Mouse (Mus musculus) cortical plate, adult 2 months (tissue): ENCODE measurements at regions not wholly inside any gene's neighbourhood (a gene's known extent, or its start where the extent isn't known, plus 50 kb on each side); places are given as distances from the start of the nearest gene placed in this dataset.

ENCODE experiments used
- H3K27ac ChIP-seq: fragments of 200-500 bp; 2 replicates; pipeline ENCODE4 v1.5.1; 2012; ENCODE audit warnings: low read length, control low read depth, inconsistent platforms; ENCODE audit not compliant: insufficient read depth
- H3K4me1 ChIP-seq: fragments of 200-500 bp; 2 replicates; pipeline ENCODE4 v1.6.1; 2011; ENCODE audit warnings: low read length; ENCODE audit not compliant: control insufficient read depth, insufficient read depth
- H3K4me3 ChIP-seq: fragments of 200-500 bp; 2 replicates; pipeline ENCODE4 v1.5.1; 2011; ENCODE audit warnings: mild to moderate bottlenecking, low read length, control low read depth; ENCODE audit not compliant: insufficient read depth
- CTCF ChIP-seq: fragments of 200-500 bp; IDR thresholded peaks from 2 replicates; pipeline ENCODE4 v1.5.1; 2011; ENCODE audit warnings: mild to moderate bottlenecking, control low read depth, low read length; ENCODE audit not compliant: insufficient read depth; ENCODE audit errors: extremely low read depth
- POLR2A ChIP-seq: fragments of 200-500 bp; IDR thresholded peaks from 2 replicates; pipeline ENCODE4 v1.6.1; 2011; ENCODE audit warnings: mild to moderate bottlenecking, low read length, control low read depth; ENCODE audit not compliant: insufficient read depth; ENCODE audit errors: extremely low read depth

DNA sequence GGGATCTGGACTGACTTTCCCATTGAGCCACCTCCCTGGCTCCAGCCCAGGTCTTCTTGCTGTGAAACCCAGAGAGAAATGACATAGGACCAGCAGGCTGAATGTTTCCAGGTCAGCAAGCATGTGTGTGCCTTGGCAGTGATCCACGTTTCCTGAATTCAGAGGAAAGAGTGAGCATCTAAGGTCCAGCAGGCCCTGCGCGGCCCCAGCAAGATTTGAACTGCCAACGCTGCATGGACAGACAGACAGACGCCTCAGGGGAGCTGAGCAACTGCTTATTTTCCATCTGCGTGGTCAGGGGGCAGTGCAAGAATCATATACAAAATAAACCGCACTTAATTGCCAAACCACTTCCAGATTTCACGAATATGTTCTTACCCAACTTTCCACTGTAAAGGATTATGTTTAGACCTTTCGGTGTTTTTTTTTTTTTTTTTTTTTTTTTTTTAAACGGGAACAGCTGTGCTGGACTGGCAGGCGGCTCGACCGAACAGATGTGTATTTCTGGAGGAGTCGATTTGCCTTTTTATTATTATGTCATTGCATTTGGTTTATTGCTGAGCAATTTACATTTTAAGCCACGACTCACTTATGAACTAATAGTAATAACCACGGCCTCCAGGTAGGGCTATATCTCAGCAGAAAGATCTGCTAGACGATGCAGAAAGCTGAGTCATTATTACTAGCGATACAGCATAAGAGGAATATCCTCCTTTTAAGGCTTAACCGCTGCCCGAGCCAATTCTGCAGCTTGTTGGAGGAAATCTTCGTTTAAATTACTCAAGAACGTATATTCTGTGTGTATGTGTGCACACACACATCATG, 435.7 kb upstream of the Kazn start:
- no peak overlapping the region for H3K4me3 ChIP-seq
- H3K4me1 ChIP-seq, result no peaks in the 10 kb centered on the region
- TF ChIP-seq POLR2A, result no peak
- no peak overlapping the region for H3K27ac ChIP-seq

DNA sequence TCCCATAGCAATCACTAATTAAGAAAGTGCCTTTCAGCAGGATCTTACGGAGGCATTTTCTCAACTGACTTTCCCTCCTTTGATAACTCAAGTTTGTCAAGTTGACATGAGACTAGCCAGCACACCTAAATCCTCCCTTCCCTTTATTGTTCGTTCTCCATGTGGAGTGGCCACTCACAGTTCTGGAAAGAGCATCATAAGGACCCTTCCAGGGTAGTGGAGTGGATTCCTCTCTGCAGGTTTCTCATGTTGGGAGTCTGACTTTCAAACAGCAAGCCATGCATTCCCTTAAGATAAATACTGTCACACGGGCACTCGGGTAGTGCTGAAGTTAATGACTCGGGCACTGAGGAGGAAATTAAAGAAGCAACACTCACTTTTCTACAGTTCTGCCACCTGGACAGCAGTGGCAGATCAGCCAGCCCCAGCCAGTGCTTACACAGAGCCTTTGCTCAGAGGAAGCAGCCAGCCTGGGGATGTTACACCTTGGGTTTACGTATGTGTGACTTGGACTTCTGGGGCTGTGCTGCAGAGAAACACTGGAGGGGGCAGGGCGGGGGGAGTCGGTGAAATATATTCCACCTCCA, 432.8 kb upstream of the Kazn start:
- Histone ChIP-seq H3K27ac (no peak overlapping the region), H3K4me3 (no peak overlapping the region), H3K4me1 (no peaks in the 10 kb centered on the region)
- no peak for TF ChIP-seq POLR2A

DNA sequence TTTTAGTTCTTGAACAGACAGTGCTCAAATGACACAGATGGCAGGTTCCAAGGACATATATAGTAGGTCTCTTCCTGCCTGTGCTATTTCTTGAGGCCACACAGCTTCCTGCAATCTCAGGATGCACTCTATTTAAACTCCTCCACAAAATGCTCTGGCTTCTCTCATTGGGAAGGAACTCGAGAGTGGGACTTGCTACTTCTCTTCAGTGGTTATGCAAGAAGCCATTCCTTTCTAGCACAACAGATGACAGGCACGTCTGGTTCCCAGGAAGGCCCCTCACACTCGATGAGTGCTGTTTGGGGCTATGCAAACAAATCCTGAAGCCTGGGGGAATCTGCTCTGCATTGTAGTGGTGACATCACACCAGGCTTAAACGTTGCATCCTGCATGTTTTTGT, 425.6 kb upstream of the Kazn start:
- Histone ChIP-seq H3K27ac (no peak overlapping the region), H3K4me3 (no peak overlapping the region), H3K4me1 (no peaks in the 10 kb centered on the region)
- no peak for TF ChIP-seq POLR2A
- no peak for TF ChIP-seq CTCF

- H3K4me1 ChIP-seq, result no peaks in the 10 kb centered on the region
- H3K4me3 ChIP-seq, result no peak overlapping the region
- no peak overlapping the region for H3K27ac ChIP-seq
- no peak for TF ChIP-seq POLR2A
- TF ChIP-seq CTCF, result no peak
Measured at GRCm38 (mm10) chr4:142658156-142658555, 419.0 kb upstream of the Kazn start.

DNA sequence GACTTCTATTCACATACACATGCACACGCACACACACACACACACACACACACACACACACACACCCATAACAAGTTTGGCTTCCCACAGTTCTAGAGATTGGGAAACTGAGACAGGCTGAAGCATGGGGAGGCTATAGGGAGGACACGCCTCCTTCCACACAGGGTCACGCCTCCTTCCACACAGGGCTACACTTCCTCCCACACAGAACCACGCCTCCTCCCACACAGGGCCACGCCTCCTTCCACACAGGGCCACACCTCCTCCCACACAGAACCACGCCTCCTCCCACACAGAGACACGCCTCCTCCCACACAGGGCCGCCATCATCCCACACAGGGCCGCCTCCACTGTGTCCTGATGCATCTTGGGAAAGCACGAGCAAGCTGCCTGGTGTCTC, 401.9 kb upstream of the Kazn start:
- Histone ChIP-seq H3K27ac (no peak overlapping the region), H3K4me3 (no peak overlapping the region), H3K4me1 (no peaks in the 10 kb centered on the region)
- no peak for TF ChIP-seq CTCF
- no peak for TF ChIP-seq POLR2A

DNA sequence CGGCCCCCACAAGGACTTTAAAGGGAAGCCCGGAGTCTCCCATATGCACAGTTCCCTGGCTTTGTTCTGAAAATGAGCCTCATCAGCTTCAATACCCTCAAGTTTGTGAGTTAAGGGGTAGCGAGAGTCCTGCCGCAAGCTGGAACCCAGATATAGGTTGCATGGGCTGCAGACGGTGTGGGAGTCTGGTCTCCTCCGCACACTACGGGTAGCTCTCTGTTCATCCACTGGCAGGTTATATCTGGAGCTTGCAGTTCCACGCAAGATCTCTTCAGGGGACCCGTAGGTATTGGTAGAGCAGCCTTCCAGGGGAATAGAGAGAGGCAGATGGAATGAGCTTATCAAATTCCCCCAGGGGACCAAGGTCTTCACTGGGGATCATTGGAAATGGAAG, 400.1 kb upstream of the Kazn start:
- no peak overlapping the region for H3K27ac ChIP-seq
- TF ChIP-seq POLR2A (no peak), CTCF (no peak)
- no peak overlapping the region for H3K4me3 ChIP-seq
- H3K4me1 ChIP-seq, result no peaks in the 10 kb centered on the region

GRCm38 (mm10) chr4:142638733-142639339, 399.6 kb upstream of the Kazn start:
- Histone ChIP-seq H3K27ac (no peak overlapping the region), H3K4me1 (no peaks in the 10 kb centered on the region), H3K4me3 (no peak overlapping the region)
- TF ChIP-seq POLR2A (no peak), CTCF (no peak)

GRCm38 (mm10) chr4:142638057-142638456, 398.9 kb upstream of the Kazn start:
- H3K27ac ChIP-seq, result no peak overlapping the region
- no peak overlapping the region for H3K4me3 ChIP-seq
- TF ChIP-seq POLR2A, result no peak
- peak; percentile 33; the same call in 1 of the 2 replicates for TF ChIP-seq CTCF
- H3K4me1 ChIP-seq, result no peaks in the 10 kb centered on the region

DNA sequence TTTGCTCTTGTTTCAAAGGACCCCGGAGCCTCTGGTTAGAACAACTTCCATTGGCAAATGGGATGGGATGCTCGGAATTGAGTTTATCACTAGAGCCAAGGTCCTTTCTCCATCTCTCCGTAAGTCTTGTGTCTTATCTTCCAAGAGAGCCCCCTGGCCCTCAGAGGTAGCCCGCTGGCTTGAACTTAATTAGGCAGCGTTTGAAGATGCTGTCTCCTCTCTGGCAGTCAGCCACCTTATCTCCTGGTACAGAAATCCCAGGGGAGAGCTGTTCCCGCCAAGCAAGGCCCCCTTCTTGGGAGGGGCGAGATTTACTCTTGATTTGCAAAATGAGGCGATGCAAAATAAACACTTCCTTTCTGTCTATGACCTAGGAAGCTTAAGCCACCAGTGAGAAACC, 395.2 kb upstream of the Kazn start:
- no peak for TF ChIP-seq CTCF
- TF ChIP-seq POLR2A, result no peak
- Histone ChIP-seq H3K4me1 (no peaks in the 10 kb centered on the region), H3K4me3 (no peak overlapping the region), H3K27ac (no peak overlapping the region)

- no peak overlapping the region for H3K27ac ChIP-seq
Measured at GRCm38 (mm10) chr4:142633667-142634350, 394.6 kb upstream of the Kazn start.

More at GRCm38 (mm10) chr4:142633667-142634350, 394.6 kb upstream of the Kazn start:
- no peak for TF ChIP-seq POLR2A
- no peak for TF ChIP-seq CTCF
- Histone ChIP-seq H3K4me1 (no peaks in the 10 kb centered on the region), H3K4me3 (no peak overlapping the region)
